Mouse (Mus musculus) myocyte (in vitro differentiated cells): ENCODE results near the gene Igdcc3.

Experiments
- E2F4 ChIP-seq: IDR thresholded peaks from one replicate; pipeline ENCODE4 v1.6.1; 2011; ENCODE audit warnings: mild to moderate bottlenecking, control low read depth, moderate library complexity; ENCODE audit not compliant: insufficient read depth
- MAX ChIP-seq: IDR thresholded peaks from one replicate; pipeline ENCODE4 v1.6.1; 2011; ENCODE audit warnings: low read depth, mild to moderate bottlenecking, control low read depth
- MYOG ChIP-seq, 3 experiments: IDR thresholded peaks; one replicate each; pipeline ENCODE4 v1.6.1; 2011; ENCODE audit warnings: control low read depth in 2 of 3, low read depth in 2 of 3, mild to moderate bottlenecking in 2 of 3; ENCODE audit not compliant: insufficient read length in 2 of 3, control insufficient read depth in 1 of 3, insufficient read depth in 1 of 3
- POLR2A ChIP-seq: IDR thresholded peaks from one replicate; pipeline ENCODE4 v1.6.1; 2011; ENCODE audit warnings: low read depth, mild to moderate bottlenecking, control low read depth, moderate library complexity; ENCODE audit not compliant: insufficient read length
- POLR2AphosphoS2 ChIP-seq: IDR thresholded peaks from one replicate; pipeline ENCODE4 v1.6.1; 2011; ENCODE audit warnings: low read depth, control low read depth; ENCODE audit not compliant: insufficient read length
- USF1 ChIP-seq: IDR thresholded peaks from one replicate; pipeline ENCODE4 v1.6.1; 2011; ENCODE audit warnings: low read depth, mild to moderate bottlenecking, control low read depth, moderate library complexity

- TF ChIP-seq USF1, result no peak
- TF ChIP-seq MAX, result no peak
- TF ChIP-seq POLR2AphosphoS2, result no peak
- no peak for TF ChIP-seq POLR2A
- no peak for TF ChIP-seq E2F4
- TF ChIP-seq MYOG (IDR thresholded peaks at IDR 0.05; ENCODE audit: control insufficient read depth in 1 of 3, insufficient read depth in 1 of 3, insufficient read length in 2 of 3, low read depth in 2 of 3), result no peak
Observed at GRCm38 (mm10) chr9:65135126-65135525, 5.9 kb upstream of the Igdcc3 start.
